Mouse (Mus musculus): Measurements from ENCODE around the gene Dcun1d3.

DNA sequence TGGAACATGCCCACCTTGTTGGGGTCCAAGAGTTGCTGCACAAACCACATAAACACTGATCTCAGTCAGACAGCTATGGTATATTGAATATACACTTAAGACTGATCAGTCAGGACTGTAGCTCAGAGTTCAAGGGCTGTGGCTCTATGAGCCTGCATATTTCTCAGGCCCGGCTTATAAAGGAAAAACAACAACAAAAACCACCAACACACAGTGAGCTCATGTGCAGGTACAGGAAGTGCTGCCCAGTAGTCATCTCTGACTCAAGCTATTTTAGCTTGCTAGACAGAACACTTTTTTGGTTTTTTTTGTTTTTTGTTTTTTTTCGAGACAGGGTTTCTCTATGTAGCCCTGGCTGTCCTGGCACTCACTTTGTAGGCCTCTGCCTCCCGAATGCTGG, 87.4 kb downstream of the Dcun1d3 start:
- no peak for TF ChIP-seq CTCF (IDR thresholded peaks at IDR 0.05; ENCODE audit: control insufficient read depth, insufficient read depth, insufficient read length)
- TF ChIP-seq MYOD1 (IDR thresholded peaks at IDR 0.05; ENCODE audit: control insufficient read depth, insufficient read length, low read depth), result no peak
- no peak for TF ChIP-seq USF1 (IDR thresholded peaks at IDR 0.05; ENCODE audit: low read depth)
- TF ChIP-seq MAX (IDR thresholded peaks at IDR 0.05), result no peak
- no peak for TF ChIP-seq CEBPB (IDR thresholded peaks at IDR 0.05; ENCODE audit: low read depth)
- no peak for TF ChIP-seq MYOG (IDR thresholded peaks at IDR 0.05; ENCODE audit: control insufficient read depth, extremely low read depth, insufficient read length)
- TF ChIP-seq FOSL1 (IDR thresholded peaks at IDR 0.05; ENCODE audit: insufficient read depth, low read length, poor library complexity, severe bottlenecking), result no peak
